Mouse (Mus musculus) macrophage (primary cell): ENCODE measurements around the gene Xkr7. TPM values are rescaled to one million over a fixed set of nuclear protein-coding genes. Genes with fewer than 3 reads are reported as not detected.

Source experiments
- H3K27ac ChIP-seq: fragments of 350-480 bp; formaldehyde crosslinking; 2 replicates; pipeline ENCODE4 v1.9.0; 2021
- H3K36me3 ChIP-seq: fragments of 350-480 bp; formaldehyde crosslinking; 2 replicates; pipeline ENCODE4 v1.9.0; 2021; ENCODE audit errors: inconsistent target
- H3K4me3 ChIP-seq: fragments of 350-480 bp; formaldehyde crosslinking; 2 replicates; pipeline ENCODE4 v1.9.0; 2021; ENCODE audit errors: inconsistent target
- H3K79me2 ChIP-seq: fragments of 350-480 bp; formaldehyde crosslinking; 2 replicates; pipeline ENCODE4 v1.9.0; 2021; ENCODE audit errors: inconsistent target
- WGBS: methylation state at CpG from one replicate; pipeline ENCODE4 v1.1.7; 2026; ENCODE audit warnings: inconsistent platforms; ENCODE audit not compliant: missing documents; 5-methylcytosine and 5-hydroxymethylcytosine counted together
- polyA plus RNA-seq: library from polyadenylated mRNA; stranded (reverse); fragments of 250-400 nt; gene quantifications from 3 replicates; pipeline ENCODE4 v1.2.4, GENCODE M21; 2018; ENCODE audit warnings: inconsistent platforms
- total RNA-seq, 78 experiments: library from RNA; depleted of rRNA; stranded (reverse); fragments of 250-400 nt; gene quantifications; 1 replicate in 9 of 78; 2 replicates in 24 of 78; 3 replicates in 43 of 78; 4 replicates in 2 of 78; pipeline ENCODE4 v1.2.4; 2018; ENCODE audit warnings: inconsistent platforms in 56 of 78

Xkr7 gene
- total RNA-seq (2018; cell fraction: chromatin; rRNA removed): not detected
- not detected for total RNA-seq (2018; cell fraction: cytosol; rRNA removed)
- total RNA-seq (2018; cell fraction: nucleus; rRNA removed): not detected
- polyA plus RNA-seq: not detected in 3 replicates

- Histone ChIP-seq H3K27ac (no peak within 1 kb of the TSS), H3K36me3 (no peaks in the 10 kb centered on the region), H3K4me3 (no peak within 1 kb of the TSS), H3K79me2 (no peaks in the 10 kb centered on the region)
- 5% methylated on average over 36 of the region's 54 CpGs for whole genome bisulfite sequencing
Observed at GRCm38 (mm10) chr2:153031126-153032082, at the start of gene Xkr7. TSS of gene Xkr7 (plus strand) at chr2:153031852.

- Histone ChIP-seq H3K4me3 (no peak overlapping the region), H3K27ac (no peak overlapping the region), H3K79me2 (no peaks in the 10 kb centered on the region), H3K36me3 (no peaks in the 10 kb centered on the region)
- 20% methylated on average over 1 of the region's 1 CpGs for WGBS
Observed at GRCm38 (mm10) chr2:152985582-152985981, 46.1 kb upstream of the Xkr7 start.

- 78% methylated on average over 9 of the region's 9 CpGs for WGBS
- Histone ChIP-seq H3K27ac (no peak overlapping the region), H3K4me3 (no peak overlapping the region), H3K79me2 (no peaks in the 10 kb centered on the region), H3K36me3 (no peaks in the 10 kb centered on the region)
Observed at GRCm38 (mm10) chr2:152991529-152991928, 40.1 kb upstream of the Xkr7 start.

- 92% methylated on average over 2 of the region's 4 CpGs for WGBS
- no peaks in the 10 kb centered on the region for H3K79me2 ChIP-seq
- no peak overlapping the region for H3K4me3 ChIP-seq
- no peak overlapping the region for H3K27ac ChIP-seq
- no peaks in the 10 kb centered on the region for H3K36me3 ChIP-seq
Observed at GRCm38 (mm10) chr2:152997046-152997445, 34.6 kb upstream of the Xkr7 start.

- Histone ChIP-seq H3K79me2 (no peaks in the 10 kb centered on the region), H3K27ac (no peak overlapping the region), H3K4me3 (no peak overlapping the region), H3K36me3 (no peaks in the 10 kb centered on the region)
- WGBS: 29% methylated on average over 14 of the region's 15 CpGs
Observed at GRCm38 (mm10) chr2:153002492-153003248, 29.0 kb upstream of the Xkr7 start.

GRCm38 (mm10) chr2:153003681-153004338, 27.8 kb upstream of the Xkr7 start:
- Histone ChIP-seq H3K4me3 (no peak overlapping the region), H3K27ac (no peak overlapping the region), H3K79me2 (no peaks in the 10 kb centered on the region), H3K36me3 (peaks cover 10% of the 10 kb centered on the region)
- 19% methylated on average over 13 of the region's 13 CpGs for WGBS

GRCm38 (mm10) chr2:153005981-153006380, 25.7 kb upstream of the Xkr7 start:
- no peak overlapping the region for H3K4me3 ChIP-seq
- H3K27ac ChIP-seq: no peak overlapping the region
- no peaks in the 10 kb centered on the region for H3K79me2 ChIP-seq
- H3K36me3 ChIP-seq: peaks cover 30% of the 10 kb centered on the region
- 86% methylated on average over 3 of the region's 3 CpGs for WGBS

- Histone ChIP-seq H3K4me3 (no peak overlapping the region), H3K36me3 (peaks cover 54% of the 10 kb centered on the region), H3K27ac (no peak overlapping the region), H3K79me2 (peaks cover 17% of the 10 kb centered on the region)
- 95% methylated on average over 12 of the region's 12 CpGs for WGBS
Observed at GRCm38 (mm10) chr2:153009192-153009973, 22.3 kb upstream of the Xkr7 start.

- Histone ChIP-seq H3K27ac (no peak overlapping the region), H3K36me3 (peaks cover 43% of the 10 kb centered on the region), H3K79me2 (peaks cover 24% of the 10 kb centered on the region), H3K4me3 (peak overlapping the region; percentile 73)
- 74% methylated on average over 11 of the region's 11 CpGs for WGBS
Observed at GRCm38 (mm10) chr2:153013724-153014515, 17.7 kb upstream of the Xkr7 start.

GRCm38 (mm10) chr2:153014758-153015593, 16.7 kb upstream of the Xkr7 start, which contains the start of gene Pdrg1:
TSS of gene Pdrg1 (minus strand) at chr2:153015427.
- Histone ChIP-seq H3K79me2 (peaks cover 24% of the 10 kb centered on the region), H3K36me3 (peaks cover 32% of the 10 kb centered on the region), H3K27ac (peak within 1 kb of the TSS; percentile 15; the same call in 1 of the 2 replicates), H3K4me3 (peak within 1 kb of the TSS; percentile 73)
- 2% methylated on average over 50 of the region's 54 CpGs for WGBS

- Histone ChIP-seq H3K79me2 (peaks cover 24% of the 10 kb centered on the region), H3K4me3 (no peak overlapping the region), H3K27ac (no peak overlapping the region), H3K36me3 (peaks cover 26% of the 10 kb centered on the region; the same call in 1 of the 2 replicates)
- 54% methylated on average over 6 of the region's 8 CpGs for WGBS
Observed at GRCm38 (mm10) chr2:153015804-153016203, 15.8 kb upstream of the Xkr7 start.

GRCm38 (mm10) chr2:153016786-153017185, 14.9 kb upstream of the Xkr7 start:
- 55% methylated on average over 5 of the region's 5 CpGs for WGBS

More at GRCm38 (mm10) chr2:153016786-153017185, 14.9 kb upstream of the Xkr7 start:
- Histone ChIP-seq H3K4me3 (no peak overlapping the region), H3K36me3 (0 out of 2 replicates have a peak, but pooled peaks cover 16% of the 10 kb centered on the region), H3K79me2 (peaks cover 24% of the 10 kb centered on the region), H3K27ac (no peak overlapping the region)
